Mouse (Mus musculus) megakaryocyte-erythroid progenitor cell, adult 5-6 weeks (primary cell): ENCODE measurements around the gene Dock7. TPM values are rescaled to one million over a fixed set of nuclear protein-coding genes. Genes with fewer than 3 reads are reported as not detected.

Source experiments
- ATAC-seq: replicated peaks from 2 replicates; pipeline ENCODE4 v1.8.0; 2016; ENCODE audit warnings: mild to moderate bottlenecking, inconsistent platforms; ENCODE audit not compliant: severe bottlenecking, poor library complexity, low FRiP score, low TSS enrichment
- total RNA-seq, 2 experiments: library from RNA; stranded (forward) in 1 of 2; stranded (reverse) in 1 of 2; fragments of 200-1000, 215-1000 nt in 1 of 2; fragments of >200 nt in 1 of 2; fragmentation: Nextera tagmentation in 1 of 2; gene quantifications; 2 replicates each; pipeline ENCODE4 v1.2.3; 2014 to 2017

The Dock7 gene
- total RNA-seq, 2 experiments from 2014 or later = 58.3 to 71.8 TPM

DNA sequence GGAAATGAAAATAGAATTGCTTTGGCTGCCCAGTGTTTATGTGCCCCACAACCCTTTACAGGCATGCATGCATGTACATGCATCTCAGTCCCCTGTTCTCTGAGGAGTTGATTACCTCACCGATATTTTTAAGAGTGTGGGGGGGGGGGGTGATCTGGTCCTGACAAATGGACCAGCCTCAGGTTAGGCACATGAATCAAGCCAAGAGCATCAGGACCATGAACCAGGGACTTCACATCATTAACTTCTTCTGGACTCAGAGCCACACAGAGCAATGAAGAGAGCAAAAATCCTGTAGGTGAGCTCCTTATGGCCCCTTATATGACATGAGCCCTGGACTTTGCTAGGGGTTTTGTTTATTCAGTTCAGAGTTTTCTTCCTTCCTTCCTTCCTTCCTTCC, 2.1 kb upstream of the Dock7 start:
- ATAC-seq = no peak

- ATAC-seq = peak; percentile 35
These were observed 1.3 kb upstream of the Dock7 start for GRCm38 (mm10) chr4:99122047-99122446.

GRCm38 (mm10) chr4:99121123-99121755, 524 bp upstream of the Dock7 start:
- ATAC-seq = no peak

DNA sequence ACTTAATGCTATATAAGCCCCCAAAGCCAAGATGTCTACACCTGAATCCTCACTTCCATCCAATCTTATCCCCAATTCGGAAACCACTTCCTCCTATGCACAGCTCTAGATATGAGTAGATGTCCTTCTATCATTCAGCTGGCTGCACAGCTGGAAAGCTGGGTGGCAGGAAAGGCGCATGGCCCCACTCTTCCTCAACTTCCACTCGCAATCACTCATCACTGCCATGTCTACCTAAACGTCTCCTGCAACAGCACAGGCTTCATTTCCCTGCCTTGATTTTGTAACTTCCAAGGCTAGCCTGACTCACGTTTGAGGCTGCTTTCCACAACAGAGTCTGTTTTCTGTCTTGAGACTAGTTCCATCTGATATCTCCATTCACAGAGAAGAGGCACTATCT, 1.7 kb downstream of the Dock7 start:
- no peak for ATAC-seq

- ATAC-seq = no peak
These were observed 4.9 kb downstream of the Dock7 start for GRCm38 (mm10) chr4:99115797-99116196.

DNA sequence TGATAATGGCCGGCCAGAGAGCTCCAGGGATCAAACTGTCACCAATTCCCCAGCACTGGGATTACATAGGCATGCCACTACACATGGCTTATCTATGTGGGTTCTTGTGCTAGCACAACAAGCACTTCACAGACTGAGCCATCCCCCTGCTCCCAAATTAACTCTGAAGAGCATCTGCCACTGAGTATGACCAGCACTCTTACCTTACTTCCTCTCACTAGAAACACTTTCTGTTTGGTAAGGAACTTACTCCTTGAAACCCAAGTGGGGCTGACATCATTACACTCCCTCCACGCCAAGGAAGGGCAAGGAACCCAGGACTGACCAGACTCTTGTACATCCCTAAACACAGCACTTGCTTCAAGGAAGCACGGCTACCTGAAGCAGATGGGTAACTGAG, 9.0 kb downstream of the Dock7 start:
- no peak for ATAC-seq

- ATAC-seq = no peak
These were observed 11.9 kb downstream of the Dock7 start for GRCm38 (mm10) chr4:99108817-99109216.

DNA sequence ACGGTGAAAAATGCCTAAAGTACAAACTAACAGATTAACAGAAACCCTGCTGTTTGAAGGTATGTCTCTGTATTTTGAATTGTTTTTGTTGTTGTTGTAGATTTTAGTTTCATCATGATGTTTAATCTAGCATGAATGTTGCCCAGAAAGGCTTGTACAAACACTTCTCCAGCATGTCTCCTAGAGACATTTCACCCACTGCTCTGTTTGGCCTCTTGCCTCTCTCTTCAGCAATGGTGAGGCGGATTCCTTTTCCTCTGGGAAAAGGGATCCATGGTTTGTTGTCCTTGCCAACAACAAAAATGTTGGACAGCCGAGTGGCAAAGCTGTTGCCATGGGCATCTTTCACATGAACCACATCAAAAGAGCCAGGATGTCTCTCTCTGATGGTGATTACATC, 17.9 kb downstream of the Dock7 start:
- no peak for ATAC-seq

- ATAC-seq = no peak
These were observed 20.0 kb downstream of the Dock7 start for GRCm38 (mm10) chr4:99100724-99101123.

DNA sequence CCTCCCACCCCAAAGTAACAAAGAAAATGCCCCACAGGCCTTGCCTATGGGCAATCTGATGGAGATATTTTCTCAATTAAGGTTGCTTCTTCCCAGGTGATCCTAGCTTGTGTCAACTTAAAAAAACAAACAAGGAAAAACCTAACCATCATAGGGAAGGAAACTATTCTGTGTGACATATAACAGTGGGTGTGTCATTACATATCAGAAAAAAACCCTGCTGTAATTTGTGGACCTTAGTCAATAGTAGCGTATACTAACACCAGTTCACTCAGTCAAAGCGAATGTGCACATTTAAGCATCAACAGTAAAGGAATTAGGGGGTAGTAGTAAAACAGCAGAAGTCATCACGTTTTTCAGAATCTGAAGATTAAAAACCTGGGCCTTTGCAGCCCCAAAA, 28.9 kb downstream of the Dock7 start:
- ATAC-seq = no peak

DNA sequence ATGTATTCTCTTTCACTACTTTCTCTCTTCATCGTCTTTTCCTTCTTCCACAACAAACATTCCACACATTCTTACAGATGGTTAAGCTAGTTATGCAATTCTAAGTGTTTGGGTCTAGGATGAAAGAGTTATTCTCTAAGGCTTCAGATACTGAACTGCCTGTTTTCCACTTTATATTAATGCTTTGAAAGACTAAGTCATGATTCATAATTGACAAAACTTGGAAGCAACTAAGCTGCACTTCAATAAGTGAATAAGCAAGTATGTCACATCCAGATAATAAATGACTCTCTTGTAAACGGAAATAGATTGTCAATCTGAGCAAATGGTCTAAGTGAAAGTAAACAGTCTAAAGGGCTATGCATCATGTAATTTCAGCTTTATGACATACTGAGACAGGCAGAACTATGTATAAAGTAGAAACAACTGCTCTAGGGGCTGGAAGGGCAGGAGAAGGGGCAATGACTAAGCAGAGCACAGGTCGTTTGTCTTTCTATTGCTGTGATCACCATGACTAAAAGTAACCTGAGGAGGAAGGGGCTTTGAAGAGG, 29.5 kb downstream of the Dock7 start:
- no peak for ATAC-seq

GRCm38 (mm10) chr4:99087760-99088485, 32.8 kb downstream of the Dock7 start:
- ATAC-seq = peak; percentile 87

DNA sequence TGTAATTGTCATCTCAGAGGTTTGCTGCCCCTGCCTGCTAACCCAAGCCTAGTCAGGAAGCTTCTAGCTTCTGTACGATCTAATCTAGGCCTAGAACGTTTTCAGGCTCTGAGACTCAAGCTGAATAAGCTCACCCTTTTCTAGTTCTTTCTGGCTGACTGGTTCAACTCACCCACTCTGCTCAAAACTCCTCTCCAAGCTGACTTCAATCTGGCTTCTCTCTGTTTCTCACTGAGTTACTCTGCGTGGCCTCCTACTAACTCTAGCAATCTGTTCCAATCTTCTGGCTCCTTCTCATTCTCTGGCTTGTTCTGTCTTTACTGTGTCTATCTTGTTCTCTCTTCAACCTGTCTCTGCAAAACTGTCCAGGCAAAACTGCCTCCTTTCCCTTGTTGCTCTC, 36.9 kb downstream of the Dock7 start:
- no peak for ATAC-seq

- ATAC-seq = peak; percentile 89
These were observed 39.5 kb downstream of the Dock7 start for GRCm38 (mm10) chr4:99081169-99081568.

- no peak for ATAC-seq
These were observed 42.7 kb downstream of the Dock7 start for GRCm38 (mm10) chr4:99078005-99078404.

DNA sequence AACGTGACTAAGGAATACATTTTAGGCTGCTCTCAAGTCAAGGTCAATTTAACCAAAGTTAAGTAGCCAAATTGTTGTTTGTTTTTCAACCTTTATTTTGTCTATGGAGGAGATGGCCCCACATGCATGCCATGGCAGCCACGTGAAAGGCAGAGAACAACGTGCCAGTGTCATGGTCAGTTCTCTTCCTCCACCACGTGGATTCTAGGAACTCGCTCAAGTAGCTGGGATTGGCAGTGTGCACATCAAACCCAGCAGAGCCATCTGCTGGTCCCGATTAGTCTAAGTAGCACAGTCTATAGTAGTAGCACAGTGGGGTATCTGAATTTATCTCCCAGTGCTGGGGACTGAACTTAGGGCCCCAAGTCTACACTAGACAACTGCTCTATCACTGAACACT, 51.9 kb downstream of the Dock7 start:
- ATAC-seq = no peak

DNA sequence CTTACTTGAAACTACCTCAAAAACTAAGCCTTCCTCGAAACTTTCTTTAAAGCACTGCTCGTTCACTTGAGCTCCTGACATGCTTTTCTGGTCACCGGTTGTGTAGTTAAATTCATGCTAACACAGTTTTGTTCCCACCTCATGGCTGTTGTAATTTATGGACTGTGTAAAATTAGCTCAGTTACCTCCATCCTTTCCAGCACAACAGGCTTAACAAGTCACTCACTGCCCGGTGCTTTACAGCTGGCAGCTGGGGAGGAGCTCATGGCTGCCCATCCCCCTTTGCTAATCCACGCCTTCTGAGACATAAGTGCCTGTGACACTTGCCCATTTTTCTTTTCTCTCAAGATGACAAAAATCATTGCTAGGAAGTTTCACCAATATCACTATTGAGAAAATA, 56.2 kb downstream of the Dock7 start:
- no peak for ATAC-seq

GRCm38 (mm10) chr4:99048581-99048980, 72.1 kb downstream of the Dock7 start:
- no peak for ATAC-seq

DNA sequence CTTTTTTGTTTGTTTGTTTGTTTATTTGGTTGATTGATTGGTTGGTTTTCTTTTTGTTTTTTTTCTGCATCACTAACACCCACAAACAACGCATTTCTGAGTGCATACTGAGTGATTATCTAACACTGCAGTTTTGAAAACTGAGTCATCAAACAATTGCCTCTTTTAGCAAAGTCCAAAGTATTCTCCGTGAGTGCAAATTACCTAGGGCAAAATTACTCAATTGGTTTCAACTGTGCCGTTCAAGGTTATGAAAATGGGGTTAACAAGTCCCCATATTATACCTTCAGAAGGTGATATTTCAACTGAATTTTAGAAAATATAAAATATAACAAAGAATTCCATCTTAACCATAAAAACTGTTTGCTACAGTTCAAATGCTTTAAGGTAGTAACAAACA, 74.2 kb downstream of the Dock7 start:
- no peak for ATAC-seq

DNA sequence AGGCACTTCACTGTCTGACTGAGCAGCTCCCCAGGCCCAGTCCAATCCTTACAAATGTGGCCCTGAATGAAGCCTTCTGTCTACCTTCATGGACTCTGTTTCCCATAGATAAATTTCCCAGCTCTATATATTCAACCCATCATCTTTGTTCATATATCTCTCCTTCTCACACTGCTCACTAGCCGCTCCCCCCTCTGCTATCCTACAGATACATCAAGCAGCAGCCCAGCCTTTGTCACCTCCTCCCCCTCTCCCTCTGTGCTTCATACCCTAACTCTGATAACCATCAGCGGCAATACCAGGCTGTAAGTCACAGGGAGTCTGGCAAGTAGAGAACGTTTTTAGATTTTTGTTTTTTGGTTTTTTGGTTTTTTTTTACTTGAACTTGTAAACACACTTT, 75.9 kb downstream of the Dock7 start:
- peak; percentile 99 for ATAC-seq

GRCm38 (mm10) chr4:99032921-99033320, 87.8 kb downstream of the Dock7 start:
- ATAC-seq = peak; percentile 87
